Mouse (Mus musculus) brown adipose tissue, adult 24 weeks (tissue): ENCODE data around the gene Ncln. TPM values are rescaled to one million over a fixed set of nuclear protein-coding genes. Genes with fewer than 3 reads are reported as not detected.

Source experiments
- H3K27ac ChIP-seq: fragments of 200-500 bp; replicated peaks from 2 replicates; pipeline ENCODE4 v1.5.1; 2012; ENCODE audit warnings: low read depth, mild to moderate bottlenecking, low read length
- H3K4me1 ChIP-seq: fragments of 200-500 bp; 2 replicates; pipeline ENCODE4 v1.6.1; 2012; ENCODE audit warnings: low read length, mixed read lengths; ENCODE audit not compliant: control insufficient read depth, insufficient read depth, insufficient read length
- H3K4me3 ChIP-seq: fragments of 200-500 bp; 2 replicates; pipeline ENCODE4 v1.5.1; 2012; ENCODE audit warnings: low read depth, mild to moderate bottlenecking, low read length, moderate library complexity; ENCODE audit not compliant: insufficient read depth
- polyA plus RNA-seq: library from polyadenylated mRNA; stranded (reverse); fragments of >200 nt; gene quantifications from 2 replicates; pipeline ENCODE4 v1.2.4, GENCODE M21; 2012; ENCODE audit not compliant: missing spikeins, insufficient read depth, insufficient read length

Gene Ncln
- polyA plus RNA-seq, 1 experiment = 17.9 TPM

GRCm38 (mm10) chr10:81485479-81486018 lies 10.6 kb downstream of the Ncln start:
- Histone ChIP-seq H3K4me3 (no peak overlapping the region), H3K4me1 (no peaks in the 10 kb centered on the region), H3K27ac (no peak overlapping the region)

- H3K4me1 ChIP-seq = no peaks in the 10 kb centered on the region
- H3K4me3 ChIP-seq = no peak overlapping the region
- no peak overlapping the region for H3K27ac ChIP-seq
Observed at GRCm38 (mm10) chr10:81485060-81485449, 11.1 kb downstream of the Ncln start.

GRCm38 (mm10) chr10:81484441-81485059 lies 11.6 kb downstream of the Ncln start:
- H3K27ac ChIP-seq = no peak overlapping the region
- no peak overlapping the region for H3K4me3 ChIP-seq
- no peaks in the 10 kb centered on the region for H3K4me1 ChIP-seq

DNA sequence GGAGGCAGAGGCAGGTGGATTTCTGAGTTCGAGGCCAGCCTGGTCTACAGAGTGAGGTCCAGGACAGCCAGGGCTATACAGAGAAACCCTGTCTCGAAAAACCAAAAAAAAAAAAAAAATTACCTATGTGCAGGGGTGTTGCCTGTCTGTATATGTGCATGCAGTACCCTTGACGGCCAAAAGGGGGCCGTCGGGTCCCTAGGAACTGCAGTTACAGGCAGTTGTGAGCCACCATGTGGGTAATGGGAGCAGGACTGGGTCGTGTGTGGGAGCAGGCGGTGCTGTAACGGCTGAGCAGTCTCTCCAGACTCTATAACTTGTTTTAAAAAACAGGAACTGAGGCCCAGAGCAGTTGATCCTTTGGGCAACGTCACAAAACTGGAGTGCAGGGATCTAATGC lies 12.2 kb downstream of the Ncln start:
- Histone ChIP-seq H3K27ac (no peak overlapping the region), H3K4me1 (no peaks in the 10 kb centered on the region), H3K4me3 (no peak overlapping the region)

GRCm38 (mm10) chr10:81482533-81482889 lies 13.7 kb downstream of the Ncln start, which contains the start of gene Celf5:
Gene Celf5 (minus strand): TSS chr10:81482709.
- Histone ChIP-seq H3K4me3 (peak within 1 kb of the TSS; percentile 55), H3K27ac (no peak within 1 kb of the TSS), H3K4me1 (no peaks in the 10 kb centered on the region)

DNA sequence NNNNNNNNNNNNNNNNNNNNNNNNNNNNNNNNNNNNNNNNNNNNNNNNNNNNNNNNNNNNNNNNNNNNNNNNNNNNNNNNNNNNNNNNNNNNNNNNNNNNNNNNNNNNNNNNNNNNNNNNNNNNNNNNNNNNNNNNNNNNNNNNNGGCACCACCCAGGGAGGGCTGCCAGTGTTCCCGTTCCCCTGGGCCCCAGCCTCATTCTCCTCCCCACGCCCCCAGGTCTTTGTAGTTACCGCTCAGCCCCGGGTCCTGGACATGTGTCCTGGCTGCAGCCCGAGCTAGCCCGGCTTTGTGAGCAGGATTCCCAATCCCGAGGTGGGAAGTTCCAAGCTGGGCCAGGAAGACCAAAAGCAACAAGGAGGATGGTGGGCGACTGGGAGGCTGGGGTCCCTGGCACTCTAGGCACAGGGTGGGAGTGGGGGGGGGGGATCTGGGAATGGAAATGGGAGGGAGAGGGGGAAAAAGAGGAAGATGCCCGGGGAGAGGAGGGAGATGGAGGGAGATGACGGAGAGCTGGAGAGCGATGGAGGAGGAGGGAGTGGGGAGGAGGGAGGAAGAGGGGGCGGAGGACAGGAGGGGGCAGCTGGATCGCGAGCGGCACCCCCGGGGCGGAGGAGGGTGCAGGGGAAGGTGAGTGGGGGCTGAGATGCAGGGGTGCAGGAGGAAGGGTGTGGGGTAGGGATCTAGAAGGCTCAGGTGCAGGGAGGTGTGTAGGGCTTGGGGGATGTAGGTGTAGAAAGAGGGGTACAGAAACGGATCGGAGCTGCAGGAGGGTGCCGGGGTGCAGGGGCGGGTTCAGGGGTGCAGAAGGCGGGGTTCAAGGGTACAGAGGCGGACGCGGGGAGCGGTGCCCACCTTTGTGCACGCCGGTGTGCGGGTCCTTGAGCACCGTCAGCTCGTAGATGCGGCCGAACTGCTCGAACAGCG lies 14.3 kb downstream of the Ncln start:
- Histone ChIP-seq H3K27ac (no peak overlapping the region), H3K4me3 (peak overlapping the region; percentile 55)

GRCm38 (mm10) chr10:81474461-81474860 lies 21.7 kb downstream of the Ncln start:
- no peak overlapping the region for H3K27ac ChIP-seq
- H3K4me1 ChIP-seq = no peaks in the 10 kb centered on the region
- no peak overlapping the region for H3K4me3 ChIP-seq

More for the DNA sequence above, 14.3 kb downstream of the Ncln start:
- H3K4me1 ChIP-seq = no peaks in the 10 kb centered on the region

- Histone ChIP-seq H3K4me1 (no peaks in the 10 kb centered on the region), H3K4me3 (no peak overlapping the region), H3K27ac (no peak overlapping the region)
Observed at GRCm38 (mm10) chr10:81473003-81473451, 23.2 kb downstream of the Ncln start.

- H3K4me1 ChIP-seq = no peaks in the 10 kb centered on the region
- no peak overlapping the region for H3K4me3 ChIP-seq
- H3K27ac ChIP-seq = no peak overlapping the region
Observed at GRCm38 (mm10) chr10:81472403-81473002, 23.7 kb downstream of the Ncln start.

DNA sequence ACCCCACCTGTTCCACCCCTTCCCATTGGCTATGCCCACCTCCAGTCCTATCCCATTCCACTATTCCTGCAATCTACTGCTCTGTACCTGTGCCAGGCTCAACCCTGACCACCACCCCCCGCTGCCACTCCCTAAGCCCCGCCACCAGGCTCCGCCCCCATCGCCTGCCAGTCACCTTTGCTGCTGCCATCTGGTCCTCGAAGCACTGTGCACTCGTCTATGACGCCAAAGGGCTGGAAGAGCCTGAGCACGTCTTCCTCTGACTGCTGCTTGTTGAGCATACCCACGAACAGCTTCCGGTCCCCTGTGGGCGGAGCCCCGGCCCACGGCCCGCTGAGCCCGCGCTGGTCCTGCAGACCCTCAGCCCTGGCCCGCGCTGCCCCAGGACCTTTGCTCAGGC lies 25.7 kb downstream of the Ncln start:
- Histone ChIP-seq H3K4me1 (no peaks in the 10 kb centered on the region), H3K4me3 (no peak overlapping the region), H3K27ac (no peak overlapping the region)

- Histone ChIP-seq H3K4me1 (no peaks in the 10 kb centered on the region; the same call in 1 of the 2 replicates), H3K27ac (no peak overlapping the region), H3K4me3 (no peak overlapping the region)
Observed at GRCm38 (mm10) chr10:81469253-81469652, 26.9 kb downstream of the Ncln start.

DNA sequence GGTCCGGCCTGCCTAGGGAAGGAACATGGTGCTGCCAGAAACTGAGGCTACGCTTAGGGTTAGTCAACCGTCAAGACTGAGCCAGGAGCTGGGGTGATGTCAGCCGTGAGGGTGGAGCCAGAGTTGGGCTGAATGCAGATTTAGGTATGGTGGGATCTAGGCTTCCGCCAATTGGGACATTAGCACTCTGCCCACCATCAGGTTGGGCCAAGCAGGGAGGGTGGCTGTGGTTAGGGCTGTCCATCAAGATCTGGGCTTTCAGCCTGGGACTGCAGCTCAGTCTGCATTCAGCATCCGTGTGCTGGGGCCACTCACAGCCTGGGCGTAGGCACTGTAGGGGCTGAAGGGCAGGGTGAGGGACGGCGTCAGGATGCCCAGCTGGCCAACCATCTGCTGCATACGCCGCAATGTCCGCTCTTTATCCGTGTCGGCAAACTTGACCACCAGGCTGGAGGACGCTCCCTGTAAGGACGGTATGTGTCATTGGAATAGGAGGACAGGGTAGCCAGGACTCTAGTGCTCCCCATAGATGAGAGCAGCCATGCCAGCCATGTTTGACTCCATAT lies 28.4 kb downstream of the Ncln start:
- Histone ChIP-seq H3K27ac (no peak overlapping the region), H3K4me3 (no peak overlapping the region), H3K4me1 (no peaks in the 10 kb centered on the region; the same call in 1 of the 2 replicates)

DNA sequence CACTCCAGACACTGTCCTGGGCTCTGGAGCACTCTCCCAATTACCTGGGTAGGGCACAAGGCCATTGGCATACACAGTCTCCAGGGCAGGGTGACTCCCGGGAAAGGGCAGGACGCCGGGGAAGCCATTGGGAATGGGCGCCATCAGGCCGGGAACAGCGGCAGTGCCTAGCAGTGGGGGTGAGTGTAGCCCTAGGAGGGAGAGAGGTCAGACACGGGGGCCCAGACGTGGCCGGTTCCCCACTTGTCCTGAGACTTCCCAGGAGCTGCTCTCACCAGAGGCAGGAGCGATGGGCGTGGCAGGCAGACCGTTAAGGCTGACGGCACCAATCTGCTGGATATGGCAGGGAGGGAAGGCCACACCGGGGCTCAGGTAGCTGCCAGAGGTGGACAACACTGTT lies 29.3 kb downstream of the Ncln start:
- Histone ChIP-seq H3K4me1 (no peaks in the 10 kb centered on the region; the same call in 1 of the 2 replicates), H3K27ac (no peak overlapping the region), H3K4me3 (no peak overlapping the region)

DNA sequence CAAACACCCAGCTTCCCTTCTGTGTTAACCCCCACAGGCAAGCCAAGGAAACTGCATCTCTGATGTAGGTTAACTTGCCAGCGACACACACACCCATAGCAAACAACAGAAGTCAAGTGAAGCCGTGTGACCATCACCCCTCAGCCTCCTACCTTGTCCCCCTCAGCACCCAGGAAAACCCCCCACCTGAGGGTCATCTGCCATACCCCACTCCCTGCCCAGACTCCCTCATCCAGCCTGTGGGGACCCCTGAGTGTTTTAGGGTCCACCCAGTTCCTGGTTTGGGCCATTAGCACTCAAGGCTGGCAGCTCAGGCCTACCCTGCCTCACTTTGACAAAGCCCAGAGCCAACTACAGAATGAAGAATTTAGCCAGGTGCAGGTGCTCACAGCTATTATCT lies 30.1 kb downstream of the Ncln start:
- Histone ChIP-seq H3K27ac (no peak overlapping the region), H3K4me3 (no peak overlapping the region), H3K4me1 (no peaks in the 10 kb centered on the region; the same call in 1 of the 2 replicates)

GRCm38 (mm10) chr10:81465265-81465645 lies 30.9 kb downstream of the Ncln start:
- Histone ChIP-seq H3K27ac (no peak overlapping the region), H3K4me1 (no peaks in the 10 kb centered on the region; the same call in 1 of the 2 replicates), H3K4me3 (no peak overlapping the region)
